8 mouse cellular contexts compared by ENCODE assay signal in the genomic region with DNA sequence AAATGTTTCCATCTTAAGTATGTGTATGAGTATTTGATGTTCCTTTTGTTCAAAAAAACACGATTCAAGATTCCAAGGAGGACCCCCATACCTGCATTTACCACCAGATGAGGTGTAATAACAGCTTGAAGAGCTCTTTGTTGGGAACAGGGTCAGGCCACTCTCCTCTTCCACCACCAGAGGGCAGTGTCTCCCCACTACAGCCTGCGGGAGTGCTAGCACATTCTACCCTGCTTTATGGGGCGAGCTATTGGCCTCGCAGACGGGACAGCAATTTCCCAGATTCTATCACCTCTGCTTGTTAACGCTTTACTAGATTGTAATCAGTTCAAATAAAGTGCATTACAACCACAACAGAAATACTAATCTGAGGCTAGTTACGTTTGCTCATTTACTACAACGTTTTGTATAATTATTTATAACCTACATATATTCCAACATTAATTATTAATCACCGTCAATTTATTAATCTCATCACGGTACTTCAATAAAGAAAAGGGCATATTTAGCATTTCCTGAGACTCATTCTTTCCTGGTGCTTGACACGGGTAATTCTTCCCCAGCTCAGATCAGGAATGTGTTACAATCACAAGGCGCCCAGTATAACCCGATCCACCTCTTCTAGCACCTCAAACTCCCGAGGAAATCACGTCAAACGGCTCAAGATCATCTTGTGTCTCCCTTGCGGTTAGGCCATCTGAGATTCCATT. TPM values are rescaled to one million over a fixed set of nuclear protein-coding genes. Genes with fewer than 3 reads are reported as not detected.
A peak's percentile ranks its signal among the peaks of the same experiment; 100 is the strongest.
DNase-seq lines count a peak whose midpoint lies in the region; ATAC-seq lines count a peak whose summit lies in the region.

No protein-coding gene starts in this region.

- peak; percentile 92 for DNase-seq in NIH3T3 (ENCODE audit: low read depth)
- DNase-seq in cerebellum, adult 18-20 months, result peak; percentile 82 to 89
- peak; percentile 89 for DNase-seq in forelimb bud, embryonic 11.5 days (ENCODE audit: low read depth, low spot score)
- DNase-seq in hindlimb bud, embryonic 11.5 days (ENCODE audit: extremely low spot score, low read depth, low spot score), result peak; percentile 72
- DNase-seq in left cerebral cortex, adult 8-10 months (ENCODE audit: low spot score in 2 of 2), result peak; percentile 36 to 63
- DNase-seq in skeletal muscle tissue, adult 2 months (ENCODE audit: low read depth, low spot score), result peak; percentile 64

- no peak overlapping the region for H3K4me3 ChIP-seq in midbrain, embryonic 13.5 days (replicated peaks)

- 52% methylated on average over 17 of the region's 17 CpGs for WGBS in midbrain, embryonic 13.5 days

- peak; percentile 87 for ATAC-seq in midbrain, embryonic 13.5 days
- no peak for ATAC-seq in inflammation-experienced regulatory T-cells, adult 6 months

- H3K27ac ChIP-seq in midbrain, embryonic 13.5 days, result no peak overlapping the region

- no peak overlapping the region for H3K9ac ChIP-seq in midbrain, embryonic 13.5 days (replicated peaks)

- H3K4me1 ChIP-seq in midbrain, embryonic 13.5 days (replicated peaks), result peaks cover 4% of the 10 kb centered on the region; the same call in 1 of the 2 replicates

- no peak overlapping the region for H3K4me2 ChIP-seq in midbrain, embryonic 13.5 days (replicated peaks)

- no peaks in the 10 kb centered on the region for H3K9me3 ChIP-seq in midbrain, embryonic 13.5 days

- H3K27me3 ChIP-seq in midbrain, embryonic 13.5 days, result no peaks in the 10 kb centered on the region

- H3K36me3 ChIP-seq in midbrain, embryonic 13.5 days, result peaks cover 23% of the 10 kb centered on the region

RNA-seq across cellular contexts. Expression of a gene that starts 56.1 kb away (rescaled TPM):
- total RNA-seq in left cerebral cortex, adult 8-10 months (2022), result 10 to 100 TPM; 43.6 to 45.9 (median 44.7) TPM
- polyA plus RNA-seq in midbrain, embryonic 13.5 days (2015; fragmentation: Nextera tagmentation; extraction: Ambion mirVana), result 37.5 and 43.7 TPM in 2 replicates
- 10 to 100 TPM in 2 of 3 experiments, 1 to 10 TPM in 1; 7.1 to 13.5 (median 13.0) TPM for polyA plus RNA-seq in inflammation-experienced regulatory T-cells, adult 6 months (2017; shearing (Covaris generic))
